Mouse (Mus musculus) skeletal muscle tissue, adult 2 months (tissue): ENCODE results near the gene Taar7a.

Experiments
- DNase-seq: peaks from one replicate; pipeline ENCODE4 v3.0.0-alpha.2; 2012; ENCODE audit warnings: low read depth, low spot score

The Taar7a gene

GRCm38 (mm10) chr10:23993381-23993780, at the start of gene Taar7a:
TSS of gene Taar7a (minus strand) at chr10:23993481.
- no peak for DNase-seq

GRCm38 (mm10) chr10:24040120-24040869, 47.0 kb upstream of the Taar7a start:
- DNase-seq: no peak

GRCm38 (mm10) chr10:24037314-24037713, 44.0 kb upstream of the Taar7a start, which contains the start of gene Taar7e:
TSS of gene Taar7e (plus strand) at chr10:24037614.
- DNase-seq: no peak

GRCm38 (mm10) chr10:24031347-24031746, 38.1 kb upstream of the Taar7a start:
- DNase-seq: no peak

GRCm38 (mm10) chr10:24026922-24027321, 33.6 kb upstream of the Taar7a start, which contains the start of gene Taar7d:
TSS of gene Taar7d (plus strand) at chr10:24027222.
- no peak for DNase-seq

GRCm38 (mm10) chr10:24008143-24008542, 14.9 kb upstream of the Taar7a start:
- no peak for DNase-seq

GRCm38 (mm10) chr10:24007034-24007433, 13.8 kb upstream of the Taar7a start:
- DNase-seq: no peak

GRCm38 (mm10) chr10:24006442-24006841, 13.2 kb upstream of the Taar7a start:
- DNase-seq: no peak

- DNase-seq: no peak
Measured at GRCm38 (mm10) chr10:23999639-24000038, 6.4 kb upstream of the Taar7a start, which contains the start of gene Taar7b. TSS of gene Taar7b (plus strand) at chr10:23999939.

GRCm38 (mm10) chr10:23986419-23986818, 6.9 kb downstream of the Taar7a start:
- DNase-seq: no peak

GRCm38 (mm10) chr10:23985546-23985945, 7.7 kb downstream of the Taar7a start, which contains the start of gene Taar6:
TSS of gene Taar6 (minus strand) at chr10:23985646.
- no peak for DNase-seq

- peak; percentile 34 for DNase-seq
Measured at GRCm38 (mm10) chr10:23978901-23979705, 14.2 kb downstream of the Taar7a start.

GRCm38 (mm10) chr10:23977958-23978357, 15.3 kb downstream of the Taar7a start:
- no peak for DNase-seq

- DNase-seq: no peak
Measured at GRCm38 (mm10) chr10:23971256-23971655, 22.0 kb downstream of the Taar7a start.

- DNase-seq: no peak
Measured at GRCm38 (mm10) chr10:23970656-23971165, 22.6 kb downstream of the Taar7a start, which contains the start of gene Taar5. TSS of gene Taar5 (plus strand) at chr10:23970706.

- no peak for DNase-seq
Measured at GRCm38 (mm10) chr10:23964921-23965610, 28.2 kb downstream of the Taar7a start.

- DNase-seq: no peak
Measured at GRCm38 (mm10) chr10:23963444-23963843, 29.8 kb downstream of the Taar7a start.

GRCm38 (mm10) chr10:23960444-23960915, 32.8 kb downstream of the Taar7a start, which contains the start of gene Taar4:
TSS of gene Taar4 (plus strand) at chr10:23960494.
- no peak for DNase-seq

GRCm38 (mm10) chr10:23959071-23959470, 34.2 kb downstream of the Taar7a start:
- no peak for DNase-seq

GRCm38 (mm10) chr10:23951714-23952113, 41.6 kb downstream of the Taar7a start:
- DNase-seq: no peak

GRCm38 (mm10) chr10:23949508-23950005, 43.7 kb downstream of the Taar7a start, which contains the start of gene Taar3:
TSS of gene Taar3 (plus strand) at chr10:23949558.
- no peak for DNase-seq
